Mouse (Mus musculus) forebrain, embryonic 11.5 days (tissue): Measurements from ENCODE around the gene Cd22. TPM values are rescaled to one million over a fixed set of nuclear protein-coding genes. Genes with fewer than 3 reads are reported as not detected.

Experiments
- ATAC-seq: fragments of 200-750 bp; cut with Nextera tagmentation; replicated peaks from 2 replicates; pipeline ENCODE4 v1.8.0; 2017; ENCODE audit warnings: moderate TSS enrichment; ENCODE audit not compliant: low FRiP score
- DNase-seq: peaks from one replicate; pipeline ENCODE4 v3.0.0-alpha.2; 2017; ENCODE audit warnings: low spot score
- H3K27ac ChIP-seq: fragments of 300-500 bp; sonication (generic); 2 replicates; pipeline ENCODE4 v1.5.1; 2014; ENCODE audit warnings: low read depth, low read length
- H3K27me3 ChIP-seq: fragments of 300-500 bp; sonication (generic); 2 replicates; pipeline ENCODE4 v1.6.1; 2014; ENCODE audit warnings: mild to moderate bottlenecking, low read length, mixed read lengths; ENCODE audit not compliant: control insufficient read depth, insufficient read depth
- H3K36me3 ChIP-seq: fragments of 300-500 bp; sonication (generic); 2 replicates; pipeline ENCODE4 v1.6.1; 2014; ENCODE audit warnings: mild to moderate bottlenecking, low read length, moderate library complexity, mixed read lengths; ENCODE audit not compliant: control insufficient read depth, insufficient read depth
- H3K4me1 ChIP-seq: fragments of 300-500 bp; sonication (generic); replicated peaks from 2 replicates; pipeline ENCODE4 v1.6.1; 2014; ENCODE audit warnings: low read length, mixed read lengths; ENCODE audit not compliant: control insufficient read depth, insufficient read depth
- H3K4me2 ChIP-seq: fragments of 300-500 bp; sonication (generic); 2 replicates; pipeline ENCODE4 v1.6.1; 2014; ENCODE audit warnings: low read depth, mild to moderate bottlenecking, low read length, moderate library complexity, mixed read lengths; ENCODE audit not compliant: severe bottlenecking
- H3K4me3 ChIP-seq: fragments of 300-500 bp; sonication (generic); 2 replicates; pipeline ENCODE4 v1.5.1; 2014; ENCODE audit warnings: low read depth, low read length
- H3K9ac ChIP-seq: fragments of 300-500 bp; sonication (generic); 2 replicates; pipeline ENCODE4 v1.6.1; 2014; ENCODE audit warnings: low read length
- H3K9me3 ChIP-seq: fragments of 300-500 bp; sonication (generic); 2 replicates; pipeline ENCODE4 v1.6.1; 2016; ENCODE audit warnings: low read length, mixed read lengths; ENCODE audit not compliant: control insufficient read depth
- WGBS: fragments of 180-500 bp; shearing (Covaris S2); extraction: QIAGEN DNeasy Blood & Tissue Kit; methylation state at CpG from one replicate; pipeline ENCODE4 v1.1.7; 2014; 5-methylcytosine and 5-hydroxymethylcytosine counted together
- polyA plus RNA-seq: library from polyadenylated mRNA; unstranded; fragments of >200 nt; fragmentation: Nextera tagmentation; extraction: Ambion mirVana; gene quantifications from 2 replicates; pipeline ENCODE4 v1.2.1, GENCODE M21; 2014

Cd22 gene
- polyA plus RNA-seq, 1 experiment from 2014 or later: not detected

GRCm38 (mm10) chr7:30859635-30860402 lies 20.3 kb downstream of the Cd22 start:
- H3K4me1 ChIP-seq: no peaks in the 10 kb centered on the region
- H3K27ac ChIP-seq: no peak overlapping the region
- H3K27me3 ChIP-seq: no peaks in the 10 kb centered on the region
- DNase-seq (peak; percentile 85), ATAC-seq (peak; percentile 65)
- 9% methylated on average over 15 of the region's 16 CpGs for WGBS
- no peak overlapping the region for H3K9ac ChIP-seq
- 0 out of 2 replicates have a peak overlapping the region, but pooled peaks have one; percentile 22 for H3K4me2 ChIP-seq
- H3K9me3 ChIP-seq: no peaks in the 10 kb centered on the region
- H3K36me3 ChIP-seq: no peaks in the 10 kb centered on the region
- peak overlapping the region; percentile 8 for H3K4me3 ChIP-seq

DNA sequence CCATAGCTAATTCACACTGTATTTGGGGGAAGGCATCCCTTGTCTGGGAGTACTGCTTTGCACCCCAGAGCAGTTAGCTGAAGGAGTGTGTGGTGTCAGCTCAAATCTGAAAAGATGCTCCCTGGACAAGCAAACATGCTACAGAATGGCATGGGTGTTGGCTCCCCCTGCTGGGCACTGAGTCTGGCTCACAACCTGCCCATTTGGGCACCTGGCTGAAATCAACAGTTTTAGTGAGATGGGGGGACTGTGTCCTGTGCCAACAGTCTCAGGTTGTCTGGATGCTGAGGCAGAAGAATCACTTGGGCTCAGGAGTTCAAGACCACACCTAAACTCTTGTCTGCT lies 20.9 kb downstream of the Cd22 start:
- H3K9ac ChIP-seq: no peak overlapping the region
- no peak overlapping the region for H3K4me2 ChIP-seq
- no peaks in the 10 kb centered on the region for H3K36me3 ChIP-seq
- H3K27ac ChIP-seq: no peak overlapping the region
- no peaks in the 10 kb centered on the region for H3K27me3 ChIP-seq
- no peak overlapping the region for H3K4me3 ChIP-seq
- peak; percentile 49 for ATAC-seq
- no peaks in the 10 kb centered on the region for H3K9me3 ChIP-seq
- no peaks in the 10 kb centered on the region for H3K4me1 ChIP-seq
- peak; percentile 84 for DNase-seq

GRCm38 (mm10) chr7:30857746-30858145 lies 22.4 kb downstream of the Cd22 start:
- no peak for DNase-seq
- ATAC-seq: no peak

GRCm38 (mm10) chr7:30856078-30856477 lies 24.1 kb downstream of the Cd22 start, which contains the start of gene Ffar3:
Gene Ffar3 (minus strand): TSS chr7:30856178.
- DNase-seq (no peak), ATAC-seq (no peak)
- Histone ChIP-seq H3K27ac (no peak within 1 kb of the TSS), H3K27me3 (no peaks in the 10 kb centered on the region), H3K9ac (no peak within 1 kb of the TSS), H3K4me3 (no peak within 1 kb of the TSS), H3K9me3 (no peaks in the 10 kb centered on the region), H3K4me2 (no peak within 1 kb of the TSS), H3K36me3 (no peaks in the 10 kb centered on the region), H3K4me1 (no peaks in the 10 kb centered on the region)
- 84% methylated on average over 6 of the region's 6 CpGs for WGBS

More at GRCm38 (mm10) chr7:30857746-30858145, 22.4 kb downstream of the Cd22 start:
- Histone ChIP-seq H3K27ac (no peak overlapping the region), H3K4me1 (no peaks in the 10 kb centered on the region), H3K27me3 (no peaks in the 10 kb centered on the region), H3K4me3 (no peak overlapping the region), H3K9ac (no peak overlapping the region), H3K9me3 (no peaks in the 10 kb centered on the region), H3K4me2 (no peak overlapping the region), H3K36me3 (no peaks in the 10 kb centered on the region)
- WGBS: 82% methylated on average over 1 of the region's 1 CpGs

GRCm38 (mm10) chr7:30851421-30851820 lies 28.7 kb downstream of the Cd22 start:
- ATAC-seq (no peak), DNase-seq (no peak)
- Histone ChIP-seq H3K4me3 (no peak overlapping the region), H3K4me1 (no peaks in the 10 kb centered on the region), H3K4me2 (no peak overlapping the region), H3K9ac (no peak overlapping the region), H3K9me3 (no peaks in the 10 kb centered on the region), H3K36me3 (no peaks in the 10 kb centered on the region), H3K27ac (no peak overlapping the region), H3K27me3 (no peaks in the 10 kb centered on the region)
- WGBS: 80% methylated on average over 1 of the region's 1 CpGs

DNA sequence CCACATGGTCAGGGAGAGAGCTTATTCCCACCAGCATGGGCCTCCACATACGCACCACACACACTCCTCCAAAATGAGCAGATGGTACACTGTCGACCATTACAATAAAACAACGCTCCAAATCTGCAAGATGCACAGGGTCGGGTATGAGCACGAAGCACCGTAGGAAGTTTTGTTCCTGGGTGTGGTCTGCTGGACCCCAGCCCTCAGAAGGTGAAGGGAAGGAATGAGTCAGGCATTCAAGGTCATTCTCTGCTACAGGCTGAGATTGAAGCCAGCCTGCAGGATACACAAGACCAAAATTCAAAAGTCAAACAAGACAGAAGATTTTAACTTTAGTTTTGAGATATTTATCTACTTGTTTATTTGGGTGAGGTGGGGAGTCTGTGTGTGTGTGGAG lies 32.2 kb downstream of the Cd22 start:
- no peaks in the 10 kb centered on the region for H3K36me3 ChIP-seq
- H3K4me1 ChIP-seq: no peaks in the 10 kb centered on the region
- H3K27ac ChIP-seq: no peak overlapping the region
- DNase-seq (no peak), ATAC-seq (no peak)
- H3K9me3 ChIP-seq: no peaks in the 10 kb centered on the region
- no peak overlapping the region for H3K4me3 ChIP-seq
- WGBS: 79% methylated on average over 6 of the region's 6 CpGs
- H3K27me3 ChIP-seq: no peaks in the 10 kb centered on the region
- no peak overlapping the region for H3K4me2 ChIP-seq
- no peak overlapping the region for H3K9ac ChIP-seq

DNA sequence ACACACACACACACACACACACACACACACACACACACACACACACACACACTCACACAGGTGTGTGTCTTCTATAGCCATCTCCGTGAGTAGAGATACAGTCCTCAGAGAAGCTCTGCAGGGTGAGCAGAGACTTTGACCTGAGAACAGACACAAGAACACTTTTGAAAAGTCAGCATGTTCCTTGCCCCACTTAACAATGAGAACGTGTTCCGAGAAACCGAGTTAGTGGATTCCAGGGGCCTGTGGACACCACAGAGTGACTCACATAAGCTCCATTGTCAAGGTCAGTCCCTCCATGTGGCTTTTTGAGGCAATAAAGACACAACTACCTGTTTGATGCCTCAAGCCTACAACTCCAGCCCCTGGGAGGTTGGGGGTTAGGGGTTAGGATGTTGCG lies 32.8 kb downstream of the Cd22 start:
- no peak overlapping the region for H3K4me2 ChIP-seq
- no peak overlapping the region for H3K9ac ChIP-seq
- no peak overlapping the region for H3K27ac ChIP-seq
- H3K4me3 ChIP-seq: no peak overlapping the region
- WGBS: 80% methylated on average over 5 of the region's 5 CpGs
- ATAC-seq (no peak), DNase-seq (no peak)
- no peaks in the 10 kb centered on the region for H3K36me3 ChIP-seq
- no peaks in the 10 kb centered on the region for H3K27me3 ChIP-seq
- H3K4me1 ChIP-seq: no peaks in the 10 kb centered on the region
- H3K9me3 ChIP-seq: no peaks in the 10 kb centered on the region

- H3K36me3 ChIP-seq: no peaks in the 10 kb centered on the region
- H3K27me3 ChIP-seq: no peaks in the 10 kb centered on the region
- no peak overlapping the region for H3K27ac ChIP-seq
- 79% methylated on average over 2 of the region's 2 CpGs for WGBS
- ATAC-seq: no peak
- H3K4me2 ChIP-seq: no peak overlapping the region
- no peak for DNase-seq
- no peaks in the 10 kb centered on the region for H3K9me3 ChIP-seq
- no peak overlapping the region for H3K9ac ChIP-seq
- no peak overlapping the region for H3K4me3 ChIP-seq
- H3K4me1 ChIP-seq: no peaks in the 10 kb centered on the region
These were observed 33.6 kb downstream of the Cd22 start for GRCm38 (mm10) chr7:30846505-30847053.
